In genomic region chr15:26774895-26775294, GRCm38 (mm10) we compare ENCODE assay signal across 22 mouse cellular contexts.
"Had no signal": no experiment of that assay in that cellular context is flagged by ENCODE, and none has a peak within 500 bp of the region (broad histone marks: within the 10 kb centered on the region; RNA-seq: fewer than 3 reads in every experiment).

No protein-coding gene starts in this region.

- H3K4me1 ChIP-seq: heart, embryonic 12.5 days; hindbrain, embryonic 10.5 days; hindbrain, embryonic 12.5 days; intestine, embryonic 15.5 days; kidney, embryonic 15.5 days; limb, embryonic 10.5 days; limb, embryonic 12.5 days had no signal

- H3K27ac ChIP-seq: gastrocnemius, adult 2 months; heart, embryonic 10.5 days; hindbrain, embryonic 10.5 days; hindbrain, embryonic 12.5 days; hindbrain, embryonic 14.5 days; intestine, embryonic 15.5 days; kidney, embryonic 15.5 days; kidney, postnatal 0 days; layer of hippocampus, adult 2 months; left cerebral cortex, adult 2 months; limb, embryonic 10.5 days; limb, embryonic 12.5 days had no signal

- DNase-seq: gastrocnemius, adult 2 months; gastrocnemius, postnatal 10 days; gastrocnemius, postnatal 25 days; heart, adult 18-20 months; heart, postnatal 10 days; heart, postnatal 4 days; kidney, adult 18-20 months; kidney, adult 9 months; kidney, postnatal 4 days; liver had no signal

- H3K4me3 ChIP-seq: gastrocnemius, adult 2 months; heart, embryonic 10.5 days; heart, embryonic 12.5 days; hindbrain, embryonic 10.5 days; hindbrain, embryonic 12.5 days; intestine, embryonic 15.5 days; kidney, embryonic 15.5 days; layer of hippocampus, adult 2 months; left cerebral cortex, adult 2 months; limb, embryonic 10.5 days; limb, embryonic 12.5 days had no signal
